Mouse (Mus musculus): ENCODE measurements around the gene Dixdc1. TPM values are rescaled to one million over a fixed set of nuclear protein-coding genes. Genes with fewer than 3 reads are reported as not detected.

The Dixdc1 gene
- polyA plus RNA-seq, 1 experiment from 2014 or later = 21.4 TPM

GRCm38 (mm10) chr9:50761520-50762243 lies 22.4 kb upstream of the Dixdc1 start:
- Histone ChIP-seq H3K27me3 (0 out of 2 replicates have a peak, but pooled peaks cover 3% of the 10 kb centered on the region), H3K4me2 (no peak overlapping the region), H3K4me3 (no peak overlapping the region), H3K4me1 (no peaks in the 10 kb centered on the region), H3K9me3 (replicated peaks) (no peaks in the 10 kb centered on the region), H3K36me3 (ENCODE audit: poor library complexity, severe bottlenecking) (no peaks in the 10 kb centered on the region), H3K9ac (no peak overlapping the region), H3K27ac (no peak overlapping the region)
- ATAC-seq = no peak
- WGBS = 64% methylated on average over 6 of the region's 6 CpGs

- Histone ChIP-seq H3K9me3 (replicated peaks) (no peaks in the 10 kb centered on the region), H3K27ac (no peak overlapping the region), H3K36me3 (ENCODE audit: poor library complexity, severe bottlenecking) (no peaks in the 10 kb centered on the region), H3K4me3 (no peak overlapping the region), H3K4me2 (no peak overlapping the region), H3K4me1 (peaks cover 6% of the 10 kb centered on the region; the same call in 1 of the 2 replicates), H3K9ac (no peak overlapping the region), H3K27me3 (0 out of 2 replicates have a peak, but pooled peaks cover 3% of the 10 kb centered on the region)
- 44% methylated on average over 5 of the region's 5 CpGs for WGBS
- no peak for ATAC-seq
Measured at GRCm38 (mm10) chr9:50756711-50757110, 17.4 kb upstream of the Dixdc1 start.

GRCm38 (mm10) chr9:50753947-50754346 lies 14.6 kb upstream of the Dixdc1 start:
- Histone ChIP-seq H3K9ac (no peak overlapping the region), H3K27ac (no peak overlapping the region), H3K4me1 (peaks cover 6% of the 10 kb centered on the region; the same call in 1 of the 2 replicates), H3K4me3 (no peak overlapping the region), H3K36me3 (ENCODE audit: poor library complexity, severe bottlenecking) (no peaks in the 10 kb centered on the region), H3K27me3 (no peaks in the 10 kb centered on the region), H3K4me2 (no peak overlapping the region), H3K9me3 (replicated peaks) (no peaks in the 10 kb centered on the region)
- WGBS = 78% methylated on average over 7 of the region's 7 CpGs
- no peak for ATAC-seq

GRCm38 (mm10) chr9:50752784-50753615 lies 13.7 kb upstream of the Dixdc1 start:
- ATAC-seq = no peak
- H3K9ac ChIP-seq = no peak overlapping the region
- no peaks in the 10 kb centered on the region for H3K27me3 ChIP-seq

GRCm38 (mm10) chr9:50752054-50752602 lies 12.8 kb upstream of the Dixdc1 start, which contains the start of gene Hspb2:
Hspb2 (minus strand) TSS chr9:50752354.
- H3K9ac ChIP-seq = no peak within 1 kb of the TSS
- peaks cover 6% of the 10 kb centered on the region; the same call in 1 of the 2 replicates for H3K4me1 ChIP-seq
- no peak within 1 kb of the TSS for H3K4me2 ChIP-seq
- no peaks in the 10 kb centered on the region for H3K36me3 ChIP-seq (ENCODE audit: poor library complexity, severe bottlenecking)
- no peak for ATAC-seq
- no peak within 1 kb of the TSS for H3K4me3 ChIP-seq
- H3K9me3 ChIP-seq (replicated peaks) = no peaks in the 10 kb centered on the region
- H3K27ac ChIP-seq = no peak within 1 kb of the TSS
- H3K27me3 ChIP-seq = no peaks in the 10 kb centered on the region
- 73% methylated on average over 14 of the region's 14 CpGs for WGBS

More at GRCm38 (mm10) chr9:50752784-50753615, 13.7 kb upstream of the Dixdc1 start:
- no peaks in the 10 kb centered on the region for H3K9me3 ChIP-seq (replicated peaks)
- H3K4me1 ChIP-seq = peaks cover 6% of the 10 kb centered on the region; the same call in 1 of the 2 replicates
- WGBS = 74% methylated on average over 17 of the region's 17 CpGs
- no peaks in the 10 kb centered on the region for H3K36me3 ChIP-seq (ENCODE audit: poor library complexity, severe bottlenecking)
- H3K27ac ChIP-seq = no peak overlapping the region
- no peak overlapping the region for H3K4me2 ChIP-seq
- H3K4me3 ChIP-seq = no peak overlapping the region

GRCm38 (mm10) chr9:50751323-50751722 lies 12.0 kb upstream of the Dixdc1 start, which contains the start of gene Cryab:
Cryab (plus strand) TSS chr9:50751325.
- H3K9me3 ChIP-seq (replicated peaks) = no peaks in the 10 kb centered on the region
- H3K4me2 ChIP-seq = no peak within 1 kb of the TSS
- no peak for ATAC-seq
- H3K4me1 ChIP-seq = peaks cover 8% of the 10 kb centered on the region; the same call in 1 of the 2 replicates
- no peak within 1 kb of the TSS for H3K27ac ChIP-seq
- H3K4me3 ChIP-seq = no peak within 1 kb of the TSS
- H3K9ac ChIP-seq = no peak within 1 kb of the TSS
- no peaks in the 10 kb centered on the region for H3K36me3 ChIP-seq (ENCODE audit: poor library complexity, severe bottlenecking)
- peaks cover 7% of the 10 kb centered on the region; the same call in 1 of the 2 replicates for H3K27me3 ChIP-seq
- 77% methylated on average over 22 of the region's 22 CpGs for WGBS

GRCm38 (mm10) chr9:50750706-50751105 lies 11.4 kb upstream of the Dixdc1 start:
- Histone ChIP-seq H3K9ac (no peak overlapping the region), H3K4me3 (no peak overlapping the region), H3K4me1 (peaks cover 14% of the 10 kb centered on the region), H3K4me2 (no peak overlapping the region), H3K9me3 (replicated peaks) (no peaks in the 10 kb centered on the region), H3K27me3 (peaks cover 12% of the 10 kb centered on the region; the same call in 1 of the 2 replicates), H3K36me3 (ENCODE audit: poor library complexity, severe bottlenecking) (no peaks in the 10 kb centered on the region), H3K27ac (no peak overlapping the region)
- no peak for ATAC-seq
- WGBS = 79% methylated on average over 6 of the region's 6 CpGs

GRCm38 (mm10) chr9:50746214-50746677 lies 6.9 kb upstream of the Dixdc1 start, which contains the start of gene 2310030G06Rik:
2310030G06Rik (minus strand) TSS chr9:50746536.
- Histone ChIP-seq H3K4me2 (peak within 1 kb of the TSS; percentile 64), H3K4me3 (peak within 1 kb of the TSS; percentile 36), H3K27me3 (peaks cover 14% of the 10 kb centered on the region; the same call in 1 of the 2 replicates), H3K4me1 (peaks cover 8% of the 10 kb centered on the region), H3K9me3 (replicated peaks) (no peaks in the 10 kb centered on the region), H3K9ac (peak within 1 kb of the TSS; percentile 56), H3K36me3 (ENCODE audit: poor library complexity, severe bottlenecking) (no peaks in the 10 kb centered on the region), H3K27ac (no peak within 1 kb of the TSS)
- ATAC-seq = peak; percentile 19; the same call in 1 of the 2 replicates
- under 1% methylated on average over 19 of the region's 19 CpGs for WGBS

- H3K4me1 ChIP-seq = peaks cover 8% of the 10 kb centered on the region
- H3K9me3 ChIP-seq (replicated peaks) = no peaks in the 10 kb centered on the region
- peak overlapping the region; percentile 64 for H3K4me2 ChIP-seq
- H3K27ac ChIP-seq = no peak overlapping the region
- H3K4me3 ChIP-seq = peak overlapping the region; percentile 36
- 10% methylated on average over 7 of the region's 7 CpGs for WGBS
- peak overlapping the region; percentile 56 for H3K9ac ChIP-seq
- H3K36me3 ChIP-seq (ENCODE audit: poor library complexity, severe bottlenecking) = no peaks in the 10 kb centered on the region
- H3K27me3 ChIP-seq = peaks cover 14% of the 10 kb centered on the region; the same call in 1 of the 2 replicates
- ATAC-seq = no peak
Measured at GRCm38 (mm10) chr9:50745806-50746205, 6.5 kb upstream of the Dixdc1 start.

- no peak overlapping the region for H3K9ac ChIP-seq
- no peaks in the 10 kb centered on the region for H3K9me3 ChIP-seq (replicated peaks)
- no peak for ATAC-seq
- H3K36me3 ChIP-seq (ENCODE audit: poor library complexity, severe bottlenecking) = no peaks in the 10 kb centered on the region
- peaks cover 17% of the 10 kb centered on the region for H3K4me1 ChIP-seq
- WGBS = 73% methylated on average over 2 of the region's 2 CpGs
- H3K4me3 ChIP-seq = no peak overlapping the region
- no peak overlapping the region for H3K4me2 ChIP-seq
- H3K27me3 ChIP-seq = peaks cover 14% of the 10 kb centered on the region; the same call in 1 of the 2 replicates
- H3K27ac ChIP-seq = no peak overlapping the region
Measured at GRCm38 (mm10) chr9:50742744-50743143, 3.4 kb upstream of the Dixdc1 start.

- WGBS = 84% methylated on average over 3 of the region's 3 CpGs
- H3K4me1 ChIP-seq = peaks cover 17% of the 10 kb centered on the region
- H3K4me3 ChIP-seq = no peak overlapping the region
- H3K9ac ChIP-seq = no peak overlapping the region
- H3K9me3 ChIP-seq (replicated peaks) = no peaks in the 10 kb centered on the region
- peaks cover 14% of the 10 kb centered on the region; the same call in 1 of the 2 replicates for H3K27me3 ChIP-seq
- no peak overlapping the region for H3K4me2 ChIP-seq
- ATAC-seq = no peak
- no peak overlapping the region for H3K27ac ChIP-seq
- H3K36me3 ChIP-seq (ENCODE audit: poor library complexity, severe bottlenecking) = no peaks in the 10 kb centered on the region
Measured at GRCm38 (mm10) chr9:50742261-50742660, 2.9 kb upstream of the Dixdc1 start.

Measured in forebrain, embryonic 13.5 days (tissue).